Mouse (Mus musculus) heart, embryonic 10.5 days (tissue): ENCODE data around the gene Rsph6a. TPM values are rescaled to one million over a fixed set of nuclear protein-coding genes. Genes with fewer than 3 reads are reported as not detected.
"Not testable (repeated sequence)": the region's sequence is repeated elsewhere in the genome, so short reads cannot be mapped to it uniquely, and the experiment has no call there.

Experiments used
- DNase-seq: peaks from one replicate; pipeline ENCODE4 v3.0.0-alpha.2; 2017; ENCODE audit warnings: low spot score
- H3K27ac ChIP-seq: fragments of 300-500 bp; sonication (generic); 2 replicates; pipeline ENCODE4 v1.5.1; 2016; ENCODE audit warnings: mild to moderate bottlenecking
- H3K27me3 ChIP-seq: fragments of 300-500 bp; sonication (generic); 2 replicates; pipeline ENCODE4 v1.6.1; 2016; ENCODE audit warnings: mild to moderate bottlenecking; ENCODE audit not compliant: poor library complexity, insufficient read depth, severe bottlenecking
- H3K36me3 ChIP-seq: fragments of 300-500 bp; sonication (generic); 2 replicates; pipeline ENCODE4 v1.6.1; 2016; ENCODE audit warnings: mild to moderate bottlenecking, moderate library complexity
- H3K4me1 ChIP-seq: fragments of 300-500 bp; sonication (generic); 2 replicates; pipeline ENCODE4 v1.6.1; 2016; ENCODE audit warnings: mild to moderate bottlenecking
- H3K4me3 ChIP-seq: fragments of 300-500 bp; sonication (generic); 2 replicates; pipeline ENCODE4 v1.5.1; 2016; ENCODE audit warnings: mild to moderate bottlenecking, moderate library complexity
- H3K9me3 ChIP-seq: fragments of 300-500 bp; sonication (generic); 2 replicates; pipeline ENCODE4 v1.6.1; 2016; ENCODE audit warnings: mild to moderate bottlenecking, moderate library complexity
- WGBS: fragments of 180-500 bp; shearing (Covaris S2); methylation state at CpG from one replicate; pipeline ENCODE4 v1.1.7; 2016; 5-methylcytosine and 5-hydroxymethylcytosine counted together
- polyA plus RNA-seq: library from polyadenylated mRNA; unstranded; fragments of >200 nt; fragmentation: Nextera tagmentation; extraction: Ambion mirVana; gene quantifications from 2 replicates; pipeline ENCODE4 v1.2.1, GENCODE M21; 2016

The Rsph6a gene
- polyA plus RNA-seq, 1 experiment from 2014 or later, result not detected

- no peak for DNase-seq
- Histone ChIP-seq H3K4me1 (peaks cover 12% of the 10 kb centered on the region), H3K4me3 (no peak overlapping the region), H3K9me3 (no peaks in the 10 kb centered on the region), H3K36me3 (peaks cover 76% of the 10 kb centered on the region), H3K27me3 (no peaks in the 10 kb centered on the region), H3K27ac (0 out of 2 replicates have a peak overlapping the region, but pooled peaks have one; percentile 7)
- WGBS, result 62% methylated on average over 4 of the region's 4 CpGs
These were observed 3.3 kb upstream of the Rsph6a start for GRCm38 (mm10) chr7:19051161-19051560.

GRCm38 (mm10) chr7:19052345-19053135 lies 1.9 kb upstream of the Rsph6a start:
- Histone ChIP-seq H3K27me3 (no peaks in the 10 kb centered on the region), H3K4me3 (no peak overlapping the region), H3K9me3 (0 out of 2 replicates have a peak, but pooled peaks cover 3% of the 10 kb centered on the region), H3K36me3 (peaks cover 66% of the 10 kb centered on the region), H3K4me1 (peaks cover 12% of the 10 kb centered on the region), H3K27ac (no peak overlapping the region)
- no peak for DNase-seq
- WGBS, result 91% methylated on average over 15 of the region's 15 CpGs

DNA sequence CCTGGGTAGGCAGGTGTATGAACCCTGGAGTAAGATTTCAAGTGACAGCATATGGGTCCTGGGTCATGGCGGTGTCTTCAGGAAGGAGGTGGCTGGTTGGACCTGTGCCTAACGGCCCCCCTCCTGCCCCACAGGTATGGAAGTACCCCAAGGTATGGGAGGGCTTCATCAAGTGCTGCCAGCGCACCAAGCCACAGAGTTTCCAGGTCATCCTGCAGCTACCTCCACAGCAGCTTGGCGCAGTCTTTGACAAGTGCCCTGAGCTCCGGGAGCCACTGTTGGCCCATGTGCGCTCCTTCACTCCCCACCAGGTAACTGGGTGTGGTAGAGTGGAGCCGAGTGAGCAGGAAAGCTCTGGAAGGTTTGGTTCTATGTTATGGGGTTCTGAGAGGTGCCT lies 1.4 kb upstream of the Rsph6a start:
- WGBS, result 86% methylated on average over 7 of the region's 7 CpGs
- Histone ChIP-seq H3K4me1 (peaks cover 12% of the 10 kb centered on the region), H3K27me3 (no peaks in the 10 kb centered on the region), H3K27ac (no peak overlapping the region), H3K36me3 (peaks cover 60% of the 10 kb centered on the region), H3K4me3 (no peak overlapping the region), H3K9me3 (0 out of 2 replicates have a peak, but pooled peaks cover 3% of the 10 kb centered on the region)
- DNase-seq, result no peak

DNA sequence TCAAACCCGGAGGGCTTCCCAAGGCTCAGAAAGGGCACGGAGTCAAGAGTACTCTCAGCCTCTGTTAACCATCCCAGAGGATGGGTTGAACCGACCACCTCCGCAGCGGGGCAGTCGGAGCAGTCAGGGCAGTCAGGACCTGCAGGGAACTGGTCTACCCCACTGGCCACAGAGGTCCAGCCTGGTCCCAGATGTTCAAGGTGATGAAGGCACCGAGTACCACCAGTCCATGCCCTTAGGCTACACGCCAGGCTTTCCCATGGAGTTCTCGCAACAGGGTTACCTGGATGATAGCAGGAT lies 237 bp downstream of the Rsph6a start:
- Histone ChIP-seq H3K4me3 (peak overlapping the region; percentile 22), H3K4me1 (peaks cover 12% of the 10 kb centered on the region), H3K9me3 (0 out of 2 replicates have a peak, but pooled peaks cover 3% of the 10 kb centered on the region), H3K36me3 (peaks cover 44% of the 10 kb centered on the region), H3K27me3 (no peaks in the 10 kb centered on the region), H3K27ac (peak overlapping the region; percentile 59; the same call in 1 of the 2 replicates)
- WGBS, result 68% methylated on average over 9 of the region's 9 CpGs
- DNase-seq, result no peak

DNA sequence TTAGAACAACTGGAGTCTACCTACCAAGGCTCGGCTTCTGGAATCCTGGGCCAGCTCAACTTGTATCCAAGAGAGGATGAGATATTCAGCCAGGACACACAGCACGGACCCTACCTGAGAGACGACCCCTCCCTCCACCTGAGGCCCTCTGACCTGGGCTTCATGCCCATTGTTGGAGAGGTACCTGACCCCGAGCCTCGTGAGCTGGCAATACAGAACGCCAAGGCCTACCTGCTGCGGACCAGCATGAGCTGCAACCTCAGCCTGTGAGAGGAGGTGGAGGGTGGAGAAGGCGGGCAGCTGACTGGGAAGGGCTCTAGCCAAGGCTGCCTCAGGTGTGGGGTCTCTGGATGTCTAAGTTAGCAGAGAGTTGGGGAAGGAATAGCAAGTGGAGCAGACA lies 618 bp downstream of the Rsph6a start:
- Histone ChIP-seq H3K27me3 (no peaks in the 10 kb centered on the region), H3K9me3 (0 out of 2 replicates have a peak, but pooled peaks cover 3% of the 10 kb centered on the region), H3K4me3 (no peak overlapping the region), H3K4me1 (peaks cover 12% of the 10 kb centered on the region), H3K36me3 (peaks cover 40% of the 10 kb centered on the region), H3K27ac (no peak overlapping the region)
- no peak for DNase-seq
- WGBS, result 89% methylated on average over 8 of the region's 8 CpGs

DNA sequence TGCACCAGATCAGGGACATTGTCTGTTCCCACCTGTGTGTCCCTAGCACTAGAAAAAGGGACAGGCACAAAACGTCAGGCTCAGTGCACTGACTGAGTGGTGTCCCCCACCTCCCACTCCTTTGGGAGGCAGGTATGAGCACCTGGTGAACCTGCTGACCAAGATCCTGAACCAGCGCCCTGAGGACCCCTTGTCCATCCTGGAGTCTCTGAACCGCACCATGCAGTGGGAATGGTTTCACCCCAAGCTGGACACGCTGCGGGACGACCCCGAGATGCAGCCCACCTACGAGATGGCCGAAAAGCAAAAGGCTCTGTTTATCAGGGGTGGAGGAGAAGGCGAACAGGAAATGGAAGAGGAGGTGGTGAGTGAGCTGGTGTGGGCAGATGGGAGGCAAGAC lies 2.9 kb downstream of the Rsph6a start:
- H3K27ac ChIP-seq, result no peak overlapping the region
- H3K4me1 ChIP-seq, result peaks cover 12% of the 10 kb centered on the region
- H3K27me3 ChIP-seq, result no peaks in the 10 kb centered on the region; the same call in 1 of the 2 replicates
- peaks cover 17% of the 10 kb centered on the region for H3K36me3 ChIP-seq
- DNase-seq, result no peak
- 83% methylated on average over 10 of the region's 10 CpGs for WGBS
- no peak overlapping the region for H3K4me3 ChIP-seq
- 0 out of 2 replicates have a peak, but pooled peaks cover 3% of the 10 kb centered on the region for H3K9me3 ChIP-seq

DNA sequence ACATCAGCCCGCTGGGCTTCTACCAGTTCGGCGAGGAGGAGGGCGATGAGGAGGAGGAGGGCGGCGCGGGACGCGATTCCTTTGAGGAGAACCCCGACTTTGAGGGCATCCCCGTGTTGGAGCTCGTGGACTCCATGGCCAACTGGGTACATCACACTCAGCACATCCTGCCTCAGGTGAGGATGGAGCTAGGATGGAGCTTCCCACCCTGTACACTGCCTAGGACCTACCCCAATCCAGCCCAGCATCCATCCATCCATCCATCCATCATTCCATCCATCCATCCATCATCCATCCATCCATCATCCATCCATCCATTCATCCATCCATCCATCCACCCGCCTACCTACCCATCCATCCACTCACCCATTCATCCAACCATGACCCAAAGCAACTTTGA lies 11.4 kb downstream of the Rsph6a start:
- peaks cover 6% of the 10 kb centered on the region; the same call in 1 of the 2 replicates for H3K4me1 ChIP-seq
- H3K4me3 ChIP-seq, result peak overlapping the region; percentile 35
- WGBS, result 52% methylated on average over 13 of the region's 13 CpGs
- peaks cover 48% of the 10 kb centered on the region for H3K27me3 ChIP-seq
- H3K27ac ChIP-seq, result no peak overlapping the region
- H3K36me3 ChIP-seq, result no peaks in the 10 kb centered on the region
- no peak for DNase-seq
- H3K9me3 ChIP-seq, result no peaks in the 10 kb centered on the region

DNA sequence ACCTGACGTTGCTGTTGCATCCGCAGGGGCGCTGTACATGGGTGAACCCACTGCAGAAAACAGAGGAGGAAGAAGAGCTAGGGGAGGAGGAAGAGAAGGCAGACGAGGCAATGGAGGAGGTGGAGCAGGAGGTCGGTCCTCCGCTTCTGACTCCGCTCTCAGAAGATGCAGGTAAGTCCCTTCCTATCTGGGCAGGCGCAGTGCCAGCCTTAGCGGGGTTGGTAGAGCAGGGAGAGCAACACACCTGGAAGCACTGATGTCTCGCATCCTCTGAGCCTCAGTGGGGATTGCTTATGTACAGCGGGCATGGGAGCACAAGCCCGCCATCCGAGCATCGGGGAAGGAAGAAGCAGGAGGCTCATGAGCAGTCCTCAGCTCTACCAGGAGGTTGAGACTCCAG lies 12.6 kb downstream of the Rsph6a start:
- Histone ChIP-seq H3K9me3 (no peaks in the 10 kb centered on the region), H3K27ac (no peak overlapping the region), H3K4me3 (peak overlapping the region; percentile 1; the same call in 1 of the 2 replicates), H3K27me3 (peaks cover 48% of the 10 kb centered on the region), H3K36me3 (no peaks in the 10 kb centered on the region), H3K4me1 (peaks cover 6% of the 10 kb centered on the region; the same call in 1 of the 2 replicates)
- WGBS, result 41% methylated on average over 14 of the region's 14 CpGs
- DNase-seq, result no peak

DNA sequence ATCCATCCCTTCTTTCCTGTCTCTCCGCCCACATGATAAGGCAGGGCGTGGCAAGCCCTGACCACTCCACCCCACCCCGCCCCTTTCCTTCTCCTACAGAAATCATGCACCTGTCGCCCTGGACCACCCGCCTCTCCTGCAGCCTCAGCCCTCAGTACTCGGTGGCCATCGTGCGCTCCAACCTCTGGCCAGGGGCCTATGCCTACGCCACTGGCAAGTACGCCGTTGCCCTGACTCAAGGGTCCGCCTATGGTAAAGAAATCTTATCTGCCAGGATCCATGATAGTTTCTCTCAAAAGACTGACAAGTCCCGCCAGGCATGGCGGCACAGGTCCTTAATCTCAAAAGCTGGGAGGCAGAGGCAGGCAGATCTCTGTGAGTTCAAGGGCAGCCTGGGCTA lies 13.4 kb downstream of the Rsph6a start:
- WGBS, result 65% methylated on average over 12 of the region's 14 CpGs
- Histone ChIP-seq H3K4me3 (no peak overlapping the region), H3K9me3 (no peaks in the 10 kb centered on the region), H3K4me1 (peaks cover 6% of the 10 kb centered on the region; the same call in 1 of the 2 replicates), H3K27ac (no peak overlapping the region), H3K27me3 (peaks cover 45% of the 10 kb centered on the region), H3K36me3 (no peaks in the 10 kb centered on the region)
- DNase-seq, result no peak

- no peak overlapping the region for H3K27ac ChIP-seq
- H3K36me3 ChIP-seq, result no peaks in the 10 kb centered on the region
- H3K4me3 ChIP-seq, result no peak overlapping the region
- no peak for DNase-seq
- H3K9me3 ChIP-seq, result no peaks in the 10 kb centered on the region
- H3K27me3 ChIP-seq, result peaks cover 42% of the 10 kb centered on the region
- H3K4me1 ChIP-seq, result peaks cover 6% of the 10 kb centered on the region; the same call in 1 of the 2 replicates
- WGBS, result 9% methylated on average over 2 of the region's 2 CpGs
These were observed 14.2 kb downstream of the Rsph6a start for GRCm38 (mm10) chr7:19068707-19069106.

DNA sequence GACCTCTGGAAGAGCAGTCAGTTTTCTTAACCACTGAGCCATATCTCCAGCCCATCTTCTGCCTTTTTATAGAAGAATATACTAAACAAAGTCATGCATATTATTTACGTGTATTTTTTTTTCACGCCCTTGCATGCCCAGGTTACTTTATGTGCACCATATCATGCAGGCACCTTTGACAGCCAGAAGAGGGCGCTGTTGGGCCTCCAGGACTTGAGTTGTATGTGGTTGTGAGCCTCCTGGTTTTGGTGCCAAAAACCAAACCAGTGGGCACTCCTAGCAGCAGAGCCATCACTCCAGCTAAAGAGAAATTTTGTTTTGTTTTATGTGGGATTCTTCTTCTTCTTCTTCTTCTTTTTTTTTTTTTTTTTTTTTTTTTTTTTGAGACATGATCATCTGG lies 15.0 kb downstream of the Rsph6a start:
- H3K27me3 ChIP-seq, result peaks cover 35% of the 10 kb centered on the region
- DNase-seq, result no peak
- 46% methylated on average over 3 of the region's 3 CpGs for WGBS
- H3K4me3 ChIP-seq, result no peak overlapping the region
- H3K27ac ChIP-seq, result no peak overlapping the region
- no peaks in the 10 kb centered on the region for H3K9me3 ChIP-seq
- H3K4me1 ChIP-seq, result peaks cover 6% of the 10 kb centered on the region; the same call in 1 of the 2 replicates
- no peaks in the 10 kb centered on the region for H3K36me3 ChIP-seq

DNA sequence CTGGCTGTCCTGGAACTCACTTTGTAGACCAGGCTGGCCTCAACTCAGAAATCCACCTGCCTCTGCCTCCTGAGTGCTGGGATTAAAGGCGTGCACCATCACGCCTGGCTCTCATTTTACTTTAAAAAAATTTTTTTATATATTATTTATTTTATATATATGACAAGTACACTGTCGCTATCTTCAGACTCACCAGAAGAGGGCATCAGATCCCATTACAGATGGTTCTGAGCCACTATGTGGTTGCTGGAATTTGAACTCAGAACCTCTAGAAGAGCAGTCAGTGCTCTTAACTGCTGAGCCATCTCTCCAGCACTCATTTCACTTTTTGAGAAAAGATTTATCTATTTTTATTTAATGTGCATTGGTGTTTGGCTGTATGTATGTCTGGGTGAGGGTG lies 16.5 kb downstream of the Rsph6a start:
- H3K27ac ChIP-seq, H3K9me3 ChIP-seq, H3K36me3 ChIP-seq, H3K4me3 ChIP-seq, H3K4me1 ChIP-seq, DNase-seq: not testable (repeated sequence)
- 48% methylated on average over 3 of the region's 3 CpGs for WGBS
- peaks cover 20% of the 10 kb centered on the region for H3K27me3 ChIP-seq

- H3K4me3 ChIP-seq, result no peak overlapping the region
- peaks cover 10% of the 10 kb centered on the region for H3K36me3 ChIP-seq
- 72% methylated on average over 9 of the region's 9 CpGs for WGBS
- H3K27me3 ChIP-seq, result no peaks in the 10 kb centered on the region
- no peak for DNase-seq
- peaks cover 21% of the 10 kb centered on the region for H3K4me1 ChIP-seq
- no peaks in the 10 kb centered on the region for H3K9me3 ChIP-seq
- no peak overlapping the region for H3K27ac ChIP-seq
These were observed 19.0 kb downstream of the Rsph6a start for GRCm38 (mm10) chr7:19073504-19073903.
